Mouse (Mus musculus) ovary, adult 2 months (tissue): ENCODE results near the gene Cd44. TPM values are rescaled to one million over a fixed set of nuclear protein-coding genes. Genes with fewer than 3 reads are reported as not detected.

Experiments
- polyA plus RNA-seq: library from polyadenylated mRNA; depleted of rRNA; stranded (reverse); fragments of >200 nt; gene quantifications from 2 replicates; pipeline ENCODE4 v1.2.3, GENCODE M21; 2012; rRNA removed

Cd44 gene
- polyA plus RNA-seq: 12.1 and 13.1 TPM in 2 replicates

DNA sequence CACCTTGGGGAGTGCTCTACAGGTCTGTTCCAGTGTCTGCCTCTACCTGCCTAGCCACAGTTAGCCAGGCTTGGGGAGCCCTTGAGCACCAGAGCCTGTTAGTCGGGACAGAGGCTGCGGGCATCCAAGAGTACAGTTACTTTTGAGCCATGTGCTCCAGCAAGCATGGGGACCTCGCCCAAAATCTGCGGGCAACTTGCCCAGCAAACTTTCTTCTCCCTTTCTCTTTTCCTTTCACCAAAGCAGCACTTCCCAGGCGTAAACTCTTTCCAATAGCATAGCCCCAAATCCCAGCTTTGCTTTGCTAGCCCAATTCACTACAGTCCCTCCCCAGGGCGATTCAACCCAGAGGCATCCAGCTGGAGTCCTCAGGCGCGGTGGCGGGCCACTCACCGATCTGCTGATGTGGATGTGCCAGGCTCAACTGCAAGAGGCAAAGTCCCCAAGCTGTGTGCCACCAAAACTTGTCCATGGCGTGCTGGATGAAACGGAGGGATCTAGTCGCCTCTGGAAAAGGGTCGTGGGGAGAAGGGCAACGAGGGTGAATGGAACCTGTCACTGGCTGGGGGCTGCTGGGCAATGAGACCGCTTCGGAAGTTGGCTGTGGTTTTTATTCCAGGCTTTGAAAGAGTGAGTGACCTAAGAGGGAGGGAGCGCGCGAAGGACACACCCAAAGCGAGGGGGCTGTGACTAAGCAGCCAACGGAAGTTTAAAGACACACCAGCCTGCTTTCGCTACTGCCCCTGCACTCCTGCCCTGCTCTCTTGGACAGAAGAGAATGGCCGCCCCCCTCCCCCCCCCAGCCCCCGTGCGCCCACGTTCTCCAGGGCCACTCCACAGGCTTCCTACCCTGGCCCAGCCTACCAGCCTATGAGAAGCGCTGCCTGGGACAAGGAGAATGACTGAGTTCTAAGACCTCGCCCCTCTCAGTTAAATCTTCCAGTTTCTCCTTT is at the start of gene Cd44:
Gene Cd44 (minus strand): TSS at position 791 of the 953 bp plus-strand sequence.

Other genes starting within 250 kb of the Cd44 start
- gene Slc1a2, start 243.0 kb downstream of the Cd44 start, polyA plus RNA-seq: 0.03 and 0.23 TPM in 2 replicates
- gene Pdhx, start 171.8 kb upstream of the Cd44 start, polyA plus RNA-seq: 10.6 and 10.8 TPM in 2 replicates
- gene Apip, start 172.0 kb upstream of the Cd44 start, polyA plus RNA-seq: 17.7 and 19.7 TPM in 2 replicates